Mouse (Mus musculus): ENCODE measurements around the gene Elmo1. TPM values are rescaled to one million over a fixed set of nuclear protein-coding genes. Genes with fewer than 3 reads are reported as not detected.

Elmo1 gene
- polyA plus RNA-seq, 1 experiment from 2014 or later, result 23.5 TPM

- 63% methylated on average over 6 of the region's 6 CpGs for WGBS
- Histone ChIP-seq H3K36me3 (no peaks in the 10 kb centered on the region), H3K9ac (no peak overlapping the region), H3K4me3 (replicated peaks) (no peak overlapping the region), H3K9me3 (replicated peaks) (no peaks in the 10 kb centered on the region), H3K4me1 (no peaks in the 10 kb centered on the region), H3K27me3 (no peaks in the 10 kb centered on the region), H3K27ac (replicated peaks) (no peak overlapping the region), H3K4me2 (replicated peaks) (no peak overlapping the region)
- no peak for ATAC-seq (ENCODE audit: insufficient number of reproducible peaks, low FRiP score, low TSS enrichment, low read depth)
Observed at GRCm38 (mm10) chr13:20192009-20192584, 101.7 kb downstream of the Elmo1 start.

- no peak overlapping the region for H3K4me2 ChIP-seq (replicated peaks)
- no peaks in the 10 kb centered on the region for H3K36me3 ChIP-seq
- no peaks in the 10 kb centered on the region for H3K27me3 ChIP-seq
- no peak for ATAC-seq (ENCODE audit: insufficient number of reproducible peaks, low FRiP score, low TSS enrichment, low read depth)
- H3K9ac ChIP-seq, result no peak overlapping the region
- no peaks in the 10 kb centered on the region for H3K9me3 ChIP-seq (replicated peaks)
- H3K4me3 ChIP-seq (replicated peaks), result no peak overlapping the region
- no peaks in the 10 kb centered on the region for H3K4me1 ChIP-seq
- H3K27ac ChIP-seq (replicated peaks), result no peak overlapping the region
- WGBS, result 39% methylated on average over 2 of the region's 2 CpGs
Observed at GRCm38 (mm10) chr13:20200582-20200981, 110.2 kb downstream of the Elmo1 start.

GRCm38 (mm10) chr13:20202617-20203016 is 112.2 kb downstream of the Elmo1 start:
- Histone ChIP-seq H3K9me3 (replicated peaks) (no peaks in the 10 kb centered on the region), H3K4me3 (replicated peaks) (no peak overlapping the region)
- WGBS, result 86% methylated on average over 4 of the region's 4 CpGs

GRCm38 (mm10) chr13:20204165-20204564 is 113.8 kb downstream of the Elmo1 start:
- peak; percentile 55; the same call in 1 of the 2 replicates for ATAC-seq (ENCODE audit: insufficient number of reproducible peaks, low FRiP score, low TSS enrichment, low read depth)
- H3K4me3 ChIP-seq (replicated peaks), result no peak overlapping the region

More at GRCm38 (mm10) chr13:20202617-20203016, 112.2 kb downstream of the Elmo1 start:
- Histone ChIP-seq H3K27me3 (no peaks in the 10 kb centered on the region), H3K36me3 (no peaks in the 10 kb centered on the region), H3K4me1 (no peaks in the 10 kb centered on the region), H3K27ac (replicated peaks) (no peak overlapping the region), H3K4me2 (replicated peaks) (no peak overlapping the region), H3K9ac (no peak overlapping the region)
- ATAC-seq (ENCODE audit: insufficient number of reproducible peaks, low FRiP score, low TSS enrichment, low read depth), result no peak

GRCm38 (mm10) chr13:20205007-20205745 is 114.8 kb downstream of the Elmo1 start:
- ATAC-seq (ENCODE audit: insufficient number of reproducible peaks, low FRiP score, low TSS enrichment, low read depth), result no peak
- no peaks in the 10 kb centered on the region for H3K9me3 ChIP-seq (replicated peaks)
- H3K4me1 ChIP-seq, result peaks cover 5% of the 10 kb centered on the region
- H3K27me3 ChIP-seq, result no peaks in the 10 kb centered on the region
- no peak overlapping the region for H3K4me3 ChIP-seq (replicated peaks)
- no peak overlapping the region for H3K9ac ChIP-seq
- no peak overlapping the region for H3K27ac ChIP-seq (replicated peaks)
- H3K36me3 ChIP-seq, result no peaks in the 10 kb centered on the region
- no peak overlapping the region for H3K4me2 ChIP-seq (replicated peaks)
- WGBS, result 84% methylated on average over 12 of the region's 12 CpGs

More at GRCm38 (mm10) chr13:20204165-20204564, 113.8 kb downstream of the Elmo1 start:
- no peaks in the 10 kb centered on the region for H3K27me3 ChIP-seq
- no peak overlapping the region for H3K27ac ChIP-seq (replicated peaks)
- no peak overlapping the region for H3K9ac ChIP-seq
- H3K4me2 ChIP-seq (replicated peaks), result no peak overlapping the region
- peaks cover 5% of the 10 kb centered on the region for H3K4me1 ChIP-seq
- no peaks in the 10 kb centered on the region for H3K36me3 ChIP-seq
- no peaks in the 10 kb centered on the region for H3K9me3 ChIP-seq (replicated peaks)

GRCm38 (mm10) chr13:20205746-20206145 is 115.3 kb downstream of the Elmo1 start:
- no peak for ATAC-seq (ENCODE audit: insufficient number of reproducible peaks, low FRiP score, low TSS enrichment, low read depth)
- H3K4me3 ChIP-seq (replicated peaks), result no peak overlapping the region
- no peaks in the 10 kb centered on the region for H3K9me3 ChIP-seq (replicated peaks)
- WGBS, result 56% methylated on average over 2 of the region's 2 CpGs
- no peaks in the 10 kb centered on the region for H3K27me3 ChIP-seq
- no peak overlapping the region for H3K27ac ChIP-seq (replicated peaks)
- no peak overlapping the region for H3K4me2 ChIP-seq (replicated peaks)
- H3K9ac ChIP-seq, result no peak overlapping the region
- peaks cover 5% of the 10 kb centered on the region for H3K4me1 ChIP-seq
- H3K36me3 ChIP-seq, result no peaks in the 10 kb centered on the region

- H3K4me1 ChIP-seq, result peaks cover 5% of the 10 kb centered on the region
- no peak overlapping the region for H3K4me2 ChIP-seq (replicated peaks)
- H3K4me3 ChIP-seq (replicated peaks), result no peak overlapping the region
- no peaks in the 10 kb centered on the region for H3K27me3 ChIP-seq
- ATAC-seq (ENCODE audit: insufficient number of reproducible peaks, low FRiP score, low TSS enrichment, low read depth), result no peak
- H3K9ac ChIP-seq, result no peak overlapping the region
- no peaks in the 10 kb centered on the region for H3K9me3 ChIP-seq (replicated peaks)
- peak overlapping the region; percentile 29; the same call in 1 of the 2 replicates for H3K27ac ChIP-seq (replicated peaks)
- H3K36me3 ChIP-seq, result no peaks in the 10 kb centered on the region
- 53% methylated on average over 5 of the region's 5 CpGs for WGBS
Observed at GRCm38 (mm10) chr13:20207126-20207525, 116.7 kb downstream of the Elmo1 start.

GRCm38 (mm10) chr13:20207950-20208642 is 117.7 kb downstream of the Elmo1 start:
- Histone ChIP-seq H3K4me1 (peaks cover 5% of the 10 kb centered on the region), H3K4me3 (replicated peaks) (no peak overlapping the region), H3K9ac (no peak overlapping the region), H3K4me2 (replicated peaks) (no peak overlapping the region), H3K27me3 (no peaks in the 10 kb centered on the region), H3K27ac (replicated peaks) (peak overlapping the region; percentile 74), H3K36me3 (no peaks in the 10 kb centered on the region), H3K9me3 (replicated peaks) (no peaks in the 10 kb centered on the region)
- ATAC-seq (ENCODE audit: insufficient number of reproducible peaks, low FRiP score, low TSS enrichment, low read depth), result peak; percentile 67; the same call in 1 of the 2 replicates
- 32% methylated on average over 7 of the region's 7 CpGs for WGBS

GRCm38 (mm10) chr13:20208867-20209266 is 118.5 kb downstream of the Elmo1 start:
- Histone ChIP-seq H3K4me3 (replicated peaks) (no peak overlapping the region), H3K9me3 (replicated peaks) (no peaks in the 10 kb centered on the region), H3K27me3 (no peaks in the 10 kb centered on the region), H3K4me2 (replicated peaks) (no peak overlapping the region), H3K4me1 (peaks cover 5% of the 10 kb centered on the region), H3K27ac (replicated peaks) (peak overlapping the region; percentile 74), H3K36me3 (no peaks in the 10 kb centered on the region), H3K9ac (no peak overlapping the region)
- 91% methylated on average over 5 of the region's 5 CpGs for WGBS
- no peak for ATAC-seq (ENCODE audit: insufficient number of reproducible peaks, low FRiP score, low TSS enrichment, low read depth)

GRCm38 (mm10) chr13:20211780-20212179 is 121.4 kb downstream of the Elmo1 start:
- 68% methylated on average over 5 of the region's 5 CpGs for WGBS

GRCm38 (mm10) chr13:20212665-20213064 is 122.3 kb downstream of the Elmo1 start:
- Histone ChIP-seq H3K36me3 (no peaks in the 10 kb centered on the region), H3K4me3 (replicated peaks) (no peak overlapping the region), H3K27me3 (no peaks in the 10 kb centered on the region), H3K27ac (replicated peaks) (no peak overlapping the region), H3K9me3 (replicated peaks) (no peaks in the 10 kb centered on the region), H3K4me2 (replicated peaks) (no peak overlapping the region), H3K9ac (no peak overlapping the region), H3K4me1 (peaks cover 5% of the 10 kb centered on the region)
- ATAC-seq (ENCODE audit: insufficient number of reproducible peaks, low FRiP score, low TSS enrichment, low read depth), result no peak
- WGBS, result 82% methylated on average over 6 of the region's 6 CpGs

More at GRCm38 (mm10) chr13:20211780-20212179, 121.4 kb downstream of the Elmo1 start:
- no peaks in the 10 kb centered on the region for H3K27me3 ChIP-seq
- peaks cover 5% of the 10 kb centered on the region for H3K4me1 ChIP-seq
- H3K27ac ChIP-seq (replicated peaks), result no peak overlapping the region
- H3K9ac ChIP-seq, result no peak overlapping the region
- no peak overlapping the region for H3K4me3 ChIP-seq (replicated peaks)
- H3K36me3 ChIP-seq, result no peaks in the 10 kb centered on the region
- no peak overlapping the region for H3K4me2 ChIP-seq (replicated peaks)
- no peak for ATAC-seq (ENCODE audit: insufficient number of reproducible peaks, low FRiP score, low TSS enrichment, low read depth)
- H3K9me3 ChIP-seq (replicated peaks), result no peaks in the 10 kb centered on the region
